Mouse (Mus musculus) erythroblast, embryonic 14.5 days (primary cell): ENCODE measurements around the gene Itga9. TPM values are rescaled to one million over a fixed set of nuclear protein-coding genes. Genes with fewer than 3 reads are reported as not detected.

Experiments used
- H3K27me3 ChIP-seq: 2 replicates; pipeline ENCODE4 v1.6.1; 2012; ENCODE audit warnings: inconsistent platforms; ENCODE audit not compliant: control insufficient read depth
- H3K36me3 ChIP-seq: 2 replicates; pipeline ENCODE4 v1.6.1; 2012; ENCODE audit warnings: mild to moderate bottlenecking, inconsistent platforms; ENCODE audit not compliant: control insufficient read depth
- H3K4me1 ChIP-seq: 2 replicates; pipeline ENCODE4 v1.6.1; 2012; ENCODE audit warnings: inconsistent platforms; ENCODE audit not compliant: control insufficient read depth
- H3K4me3 ChIP-seq: replicated peaks from 2 replicates; pipeline ENCODE3; 2012; ENCODE audit warnings: moderate library complexity, mild to moderate bottlenecking, inconsistent platforms
- H3K9me3 ChIP-seq: 2 replicates; pipeline ENCODE4 v1.6.1; 2012; ENCODE audit warnings: low read length, inconsistent platforms, mixed read lengths; ENCODE audit not compliant: control insufficient read depth
- GATA1 ChIP-seq: IDR thresholded peaks from 2 replicates; pipeline ENCODE4 v1.6.1; 2012; ENCODE audit warnings: low read length, inconsistent platforms, mixed read lengths
- TAL1 ChIP-seq: IDR thresholded peaks from 3 replicates; pipeline ENCODE4 v1.6.1; 2012; ENCODE audit warnings: low read length, inconsistent platforms, mixed read lengths
- polyA plus RNA-seq: library from polyadenylated mRNA; stranded (reverse); fragments of >175 nt; gene quantifications from 2 replicates; pipeline ENCODE4 v1.2.3, GENCODE M21; 2012

Gene Itga9
- polyA plus RNA-seq, 1 experiment = under 0.01 TPM

GRCm38 (mm10) chr9:118706176-118706975 is 99.9 kb downstream of the Itga9 start:
- no peaks in the 10 kb centered on the region for H3K36me3 ChIP-seq
- H3K9me3 ChIP-seq = 0 out of 2 replicates have a peak, but pooled peaks cover 2% of the 10 kb centered on the region
- TF ChIP-seq TAL1 = no peak
- no peak for TF ChIP-seq GATA1
- H3K27me3 ChIP-seq = no peaks in the 10 kb centered on the region
- no peaks in the 10 kb centered on the region for H3K4me1 ChIP-seq
- no peak overlapping the region for H3K4me3 ChIP-seq

- Histone ChIP-seq H3K4me1 (no peaks in the 10 kb centered on the region), H3K9me3 (0 out of 2 replicates have a peak, but pooled peaks cover 2% of the 10 kb centered on the region), H3K36me3 (no peaks in the 10 kb centered on the region), H3K4me3 (no peak overlapping the region), H3K27me3 (no peaks in the 10 kb centered on the region)
- no peak for TF ChIP-seq TAL1
- TF ChIP-seq GATA1 = no peak
Observed at GRCm38 (mm10) chr9:118710625-118711024, 104.1 kb downstream of the Itga9 start.

- 0 out of 2 replicates have a peak, but pooled peaks cover 2% of the 10 kb centered on the region for H3K9me3 ChIP-seq
- H3K4me3 ChIP-seq = no peak overlapping the region
- no peaks in the 10 kb centered on the region for H3K27me3 ChIP-seq
- H3K36me3 ChIP-seq = no peaks in the 10 kb centered on the region
- TF ChIP-seq TAL1 (no peak), GATA1 (no peak)
- H3K4me1 ChIP-seq = no peaks in the 10 kb centered on the region
Observed at GRCm38 (mm10) chr9:118711749-118712148, 105.3 kb downstream of the Itga9 start.

GRCm38 (mm10) chr9:118713515-118713914 is 107.0 kb downstream of the Itga9 start:
- Histone ChIP-seq H3K36me3 (no peaks in the 10 kb centered on the region), H3K4me3 (no peak overlapping the region), H3K9me3 (0 out of 2 replicates have a peak, but pooled peaks cover 2% of the 10 kb centered on the region), H3K4me1 (no peaks in the 10 kb centered on the region), H3K27me3 (no peaks in the 10 kb centered on the region)
- TF ChIP-seq GATA1 (no peak), TAL1 (no peak)

- Histone ChIP-seq H3K9me3 (no peaks in the 10 kb centered on the region), H3K4me3 (no peak overlapping the region), H3K36me3 (no peaks in the 10 kb centered on the region), H3K4me1 (no peaks in the 10 kb centered on the region), H3K27me3 (no peaks in the 10 kb centered on the region)
- TF ChIP-seq GATA1 (no peak), TAL1 (no peak)
Observed at GRCm38 (mm10) chr9:118714536-118714935, 108.0 kb downstream of the Itga9 start.

GRCm38 (mm10) chr9:118715971-118716628 is 109.6 kb downstream of the Itga9 start:
- Histone ChIP-seq H3K27me3 (no peaks in the 10 kb centered on the region), H3K36me3 (no peaks in the 10 kb centered on the region), H3K4me1 (no peaks in the 10 kb centered on the region), H3K4me3 (no peak overlapping the region), H3K9me3 (no peaks in the 10 kb centered on the region)
- TF ChIP-seq TAL1 = no peak
- TF ChIP-seq GATA1 = no peak

GRCm38 (mm10) chr9:118717436-118717835 is 110.9 kb downstream of the Itga9 start:
- Histone ChIP-seq H3K36me3 (no peaks in the 10 kb centered on the region), H3K9me3 (no peaks in the 10 kb centered on the region), H3K27me3 (no peaks in the 10 kb centered on the region), H3K4me1 (no peaks in the 10 kb centered on the region), H3K4me3 (no peak overlapping the region)
- TF ChIP-seq TAL1 = no peak
- no peak for TF ChIP-seq GATA1

GRCm38 (mm10) chr9:118718511-118718910 is 112.0 kb downstream of the Itga9 start:
- Histone ChIP-seq H3K9me3 (no peaks in the 10 kb centered on the region), H3K36me3 (no peaks in the 10 kb centered on the region), H3K27me3 (no peaks in the 10 kb centered on the region), H3K4me3 (no peak overlapping the region), H3K4me1 (no peaks in the 10 kb centered on the region)
- TF ChIP-seq TAL1 (no peak), GATA1 (no peak)

GRCm38 (mm10) chr9:118721056-118721455 is 114.6 kb downstream of the Itga9 start:
- Histone ChIP-seq H3K9me3 (no peaks in the 10 kb centered on the region), H3K4me3 (no peak overlapping the region), H3K36me3 (no peaks in the 10 kb centered on the region), H3K4me1 (no peaks in the 10 kb centered on the region), H3K27me3 (no peaks in the 10 kb centered on the region)
- no peak for TF ChIP-seq TAL1
- TF ChIP-seq GATA1 = no peak
